Mouse (Mus musculus) cerebellum, adult 2 months (tissue): ENCODE results near the gene Slc25a51.

Experiments
- CTCF ChIP-seq: fragments of 200-500 bp; IDR thresholded peaks from 2 replicates; pipeline ENCODE4 v1.5.1; 2011; ENCODE audit warnings: low read depth, mild to moderate bottlenecking, control low read depth, low read length, moderate library complexity, borderline replicate concordance; ENCODE audit not compliant: insufficient read depth
- POLR2A ChIP-seq: fragments of 200-500 bp; IDR thresholded peaks from 2 replicates; pipeline ENCODE4 v1.6.1; 2011; ENCODE audit warnings: low read length, control low read depth, borderline replicate concordance; ENCODE audit not compliant: insufficient read depth

- TF ChIP-seq POLR2A (no peak), CTCF (no peak)
Measured at GRCm38 (mm10) chr4:45402878-45403498, 5.6 kb downstream of the Slc25a51 start.
